Mouse (Mus musculus) right cerebral cortex, postnatal 25 days (tissue): ENCODE measurements around the gene Sox30.

Source experiments
- DNase-seq: peaks from one replicate; pipeline ENCODE4 v3.0.0; 2022

Gene Sox30

GRCm38 (mm10) chr11:46056770-46057411, 76.8 kb downstream of the Sox30 start:
- no peak for DNase-seq

DNA sequence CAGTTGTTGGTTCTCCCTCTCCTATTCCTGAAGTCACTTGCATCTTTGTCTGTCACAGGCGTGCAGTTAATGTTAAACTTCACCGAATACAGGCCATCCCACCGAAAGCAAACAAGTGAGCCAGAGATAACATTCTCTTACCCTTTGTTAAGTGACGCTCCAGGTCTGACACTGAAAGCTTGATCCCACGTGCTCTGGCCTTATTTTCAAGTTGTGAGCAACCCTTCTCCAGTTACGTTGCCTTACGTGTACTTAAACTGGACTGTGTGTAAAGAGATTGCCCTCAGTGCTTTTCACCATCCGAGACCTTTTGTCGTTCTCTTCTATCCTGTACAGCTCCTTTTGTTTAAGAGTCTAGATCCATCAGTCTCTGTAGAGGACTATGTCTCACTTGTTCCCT, 77.9 kb downstream of the Sox30 start:
- DNase-seq: no peak

DNA sequence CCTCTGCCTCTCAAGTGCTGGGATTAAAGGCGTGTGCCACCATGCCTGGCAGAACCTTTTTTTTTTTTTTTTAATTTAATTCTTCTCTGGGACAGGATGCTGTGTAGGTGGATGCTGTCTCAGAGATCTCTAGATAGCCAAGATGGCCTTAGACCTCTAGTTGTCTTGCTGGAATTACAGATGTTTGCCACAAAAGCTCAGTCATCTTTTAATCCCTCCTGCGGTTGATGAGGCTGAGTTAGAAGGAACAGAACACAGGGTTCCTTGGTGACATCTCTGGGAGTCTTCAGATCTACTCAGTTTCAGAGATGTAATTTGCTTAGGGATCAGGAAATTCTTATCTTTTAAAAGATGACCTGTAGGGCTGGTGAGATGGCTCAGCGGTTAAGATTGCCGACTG, 78.8 kb downstream of the Sox30 start:
- DNase-seq: no peak

- DNase-seq: no peak
Observed at GRCm38 (mm10) chr11:46059887-46060650, 80.0 kb downstream of the Sox30 start.

DNA sequence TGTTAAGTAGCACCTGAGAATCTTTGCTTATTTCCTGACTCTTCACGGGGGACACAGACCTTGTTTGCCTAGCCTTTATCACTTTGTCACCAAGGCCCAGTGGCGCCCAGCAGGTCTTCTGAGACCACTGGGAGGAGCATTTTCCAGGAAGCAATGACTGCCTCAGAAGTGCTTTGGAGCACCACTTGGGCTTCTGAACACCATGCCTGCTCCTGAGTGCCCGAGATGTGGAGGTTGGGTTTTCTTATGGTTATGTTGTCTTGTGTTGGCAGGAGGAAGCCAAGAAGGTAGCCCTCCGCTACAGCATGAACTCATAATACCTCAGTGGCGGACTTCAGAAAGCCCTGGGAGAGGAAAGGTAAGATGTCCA, 80.5 kb downstream of the Sox30 start:
- DNase-seq: no peak

- no peak for DNase-seq
Observed at GRCm38 (mm10) chr11:46061776-46062445, 81.8 kb downstream of the Sox30 start.

- no peak for DNase-seq
Observed at GRCm38 (mm10) chr11:46062569-46062968, 82.5 kb downstream of the Sox30 start.

- DNase-seq: no peak
Observed at GRCm38 (mm10) chr11:46062993-46063731, 83.1 kb downstream of the Sox30 start.

GRCm38 (mm10) chr11:46064767-46065166, 84.7 kb downstream of the Sox30 start:
- no peak for DNase-seq

DNA sequence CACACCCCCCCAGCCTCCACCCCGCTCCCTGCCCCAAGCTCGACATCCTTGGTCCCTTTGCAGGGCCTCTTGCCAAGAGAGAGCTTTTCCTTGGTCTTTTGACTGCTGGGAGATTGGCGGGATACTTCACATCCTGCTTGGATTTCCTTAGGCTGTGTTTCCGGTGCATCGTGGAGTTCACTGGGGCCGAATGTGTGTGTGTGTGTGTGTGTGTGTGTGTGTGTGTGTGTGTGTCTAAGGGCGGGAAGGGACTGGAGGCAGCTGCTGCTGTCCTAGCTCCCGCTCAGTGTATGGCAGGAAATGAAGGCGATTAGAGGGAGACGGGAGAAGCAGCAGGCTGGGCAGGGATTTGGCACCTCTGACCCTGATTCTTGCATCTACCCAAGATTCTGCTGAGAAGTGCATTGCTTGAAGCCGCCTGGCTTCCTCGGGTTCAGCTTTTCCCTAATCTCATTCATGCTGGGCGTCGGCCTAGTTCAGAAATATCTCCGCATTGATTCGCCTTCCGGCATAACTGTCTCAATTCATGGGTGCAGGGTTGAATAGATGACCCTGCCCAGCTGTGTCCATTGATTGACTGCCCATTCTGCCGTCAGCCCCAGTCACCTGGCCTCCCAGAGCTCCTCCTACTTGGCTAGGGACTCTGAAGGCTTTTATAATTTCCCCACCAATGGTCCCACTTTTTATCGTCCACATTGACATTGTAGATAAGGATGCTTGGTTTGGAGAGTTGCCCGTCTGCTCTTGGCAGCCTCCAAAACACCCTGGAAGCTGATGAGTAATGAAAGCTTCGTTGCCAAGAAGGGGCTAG, 85.3 kb downstream of the Sox30 start:
- DNase-seq: peak; percentile 14
